Mouse (Mus musculus) testis, postnatal 10 days (tissue): Measurements from ENCODE around the gene Tenm4.

Experiments used
- DNase-seq: peaks from one replicate; pipeline ENCODE4 v3.0.0; 2021; ENCODE audit warnings: low spot score

The Tenm4 gene

DNA sequence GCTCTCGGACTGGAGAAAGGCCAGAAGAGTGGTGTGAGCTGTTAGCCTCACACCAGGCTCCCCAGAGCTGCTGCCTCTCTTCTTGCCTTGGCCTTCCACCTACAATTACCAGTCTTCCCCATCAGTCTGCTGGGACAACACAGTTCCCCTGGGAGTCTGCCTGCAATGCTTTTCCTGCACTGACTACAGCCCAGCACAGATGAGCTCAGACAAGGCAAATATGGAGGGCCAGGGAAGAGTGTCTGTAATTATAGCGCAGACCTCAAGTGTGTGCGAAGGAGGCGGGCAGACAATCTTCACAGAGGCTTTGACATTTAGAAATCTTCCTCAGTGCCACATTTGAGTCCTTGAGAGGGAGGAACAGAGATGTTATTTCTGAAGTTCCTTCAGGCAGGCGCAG is 509.4 kb downstream of the Tenm4 start:
- DNase-seq, result no peak

DNA sequence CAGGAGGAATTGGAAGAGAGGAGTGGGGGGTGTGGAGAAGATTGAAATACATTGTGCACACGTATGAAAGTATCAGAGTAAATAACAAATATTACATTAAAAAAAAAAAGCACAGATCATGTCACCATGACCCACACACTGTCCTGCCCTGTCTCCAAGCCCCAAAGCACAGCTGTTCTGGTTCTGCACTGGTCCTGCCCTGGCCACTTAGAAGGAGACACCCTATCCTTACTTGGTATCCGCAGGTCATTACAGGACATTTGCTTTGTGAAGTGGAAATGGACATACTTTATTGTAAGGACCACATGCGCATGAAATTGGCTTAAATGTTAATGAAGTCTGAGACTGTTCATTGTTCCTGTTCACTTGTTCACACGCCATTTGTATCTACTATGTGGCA is 510.8 kb downstream of the Tenm4 start:
- DNase-seq, result no peak

DNA sequence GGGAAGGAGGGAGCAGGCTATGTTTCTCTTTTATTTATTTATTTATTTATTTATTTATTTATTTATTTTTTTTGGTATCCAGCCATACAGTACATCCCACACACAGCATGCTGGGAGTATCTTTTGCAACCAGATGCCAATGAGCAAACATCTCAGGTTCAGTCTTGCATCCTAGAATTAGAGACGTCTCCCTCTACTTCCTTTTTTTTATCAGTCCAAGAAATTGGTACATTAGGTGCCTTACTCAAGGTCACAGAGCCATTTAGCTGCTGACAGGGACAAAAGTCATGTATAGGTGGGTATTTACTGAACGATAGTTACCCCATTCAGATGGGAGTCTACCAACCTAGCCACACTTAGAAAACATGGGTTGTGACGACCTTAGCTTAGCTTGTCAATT is 517.1 kb downstream of the Tenm4 start:
- DNase-seq, result no peak

DNA sequence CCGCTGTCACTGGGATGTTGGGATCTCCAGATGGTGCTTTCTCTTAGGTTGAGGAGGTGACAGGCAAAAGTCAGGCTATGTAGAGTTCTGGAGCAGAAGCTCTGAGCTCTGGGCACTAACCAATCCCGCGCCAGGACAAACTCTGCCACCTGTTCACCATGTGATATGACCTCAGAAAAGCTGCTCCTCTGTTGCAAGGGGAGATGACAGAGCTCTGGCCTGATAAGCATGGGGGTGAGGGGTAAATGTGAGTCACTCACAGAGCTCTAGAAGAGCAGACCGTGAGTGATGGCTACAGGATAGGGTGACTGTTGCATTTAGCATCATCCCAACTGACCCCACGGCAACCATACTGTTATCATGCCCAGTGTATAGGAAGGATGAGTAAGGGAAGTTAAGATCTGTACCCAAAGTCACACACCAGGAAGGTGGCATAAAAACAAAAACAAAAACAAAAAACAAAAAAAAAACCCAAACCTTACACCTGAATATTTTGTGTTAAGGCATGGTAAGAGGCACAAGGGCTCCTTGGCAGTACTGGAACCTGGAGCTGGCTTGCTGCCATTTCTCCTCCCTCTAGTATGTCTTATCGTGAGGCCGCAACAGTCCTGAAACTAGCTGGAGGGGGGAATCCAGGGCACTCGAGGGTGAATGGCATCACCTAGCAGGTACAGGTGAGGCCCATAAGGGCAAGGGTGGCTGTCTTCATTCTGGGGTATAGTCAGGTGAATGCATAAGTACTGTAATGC is 530.2 kb downstream of the Tenm4 start:
- no peak for DNase-seq

DNA sequence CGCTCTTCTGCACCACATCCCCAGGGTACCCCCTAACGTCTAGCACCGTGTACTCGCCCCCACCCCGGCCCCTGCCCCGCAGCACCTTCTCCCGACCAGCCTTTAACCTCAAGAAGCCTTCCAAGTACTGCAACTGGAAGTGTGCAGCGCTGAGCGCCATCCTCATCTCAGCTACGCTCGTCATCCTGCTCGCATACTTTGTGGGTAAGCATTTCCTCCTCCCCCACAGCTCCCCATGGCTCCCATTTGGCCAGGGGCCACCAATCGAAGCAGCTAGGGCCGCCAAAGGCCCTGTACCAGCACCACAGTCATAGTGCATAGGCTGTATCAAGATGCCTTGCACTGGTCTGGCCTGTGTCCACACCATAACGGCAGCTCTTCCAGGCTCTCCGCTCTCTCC is 532.9 kb downstream of the Tenm4 start:
- no peak for DNase-seq

DNA sequence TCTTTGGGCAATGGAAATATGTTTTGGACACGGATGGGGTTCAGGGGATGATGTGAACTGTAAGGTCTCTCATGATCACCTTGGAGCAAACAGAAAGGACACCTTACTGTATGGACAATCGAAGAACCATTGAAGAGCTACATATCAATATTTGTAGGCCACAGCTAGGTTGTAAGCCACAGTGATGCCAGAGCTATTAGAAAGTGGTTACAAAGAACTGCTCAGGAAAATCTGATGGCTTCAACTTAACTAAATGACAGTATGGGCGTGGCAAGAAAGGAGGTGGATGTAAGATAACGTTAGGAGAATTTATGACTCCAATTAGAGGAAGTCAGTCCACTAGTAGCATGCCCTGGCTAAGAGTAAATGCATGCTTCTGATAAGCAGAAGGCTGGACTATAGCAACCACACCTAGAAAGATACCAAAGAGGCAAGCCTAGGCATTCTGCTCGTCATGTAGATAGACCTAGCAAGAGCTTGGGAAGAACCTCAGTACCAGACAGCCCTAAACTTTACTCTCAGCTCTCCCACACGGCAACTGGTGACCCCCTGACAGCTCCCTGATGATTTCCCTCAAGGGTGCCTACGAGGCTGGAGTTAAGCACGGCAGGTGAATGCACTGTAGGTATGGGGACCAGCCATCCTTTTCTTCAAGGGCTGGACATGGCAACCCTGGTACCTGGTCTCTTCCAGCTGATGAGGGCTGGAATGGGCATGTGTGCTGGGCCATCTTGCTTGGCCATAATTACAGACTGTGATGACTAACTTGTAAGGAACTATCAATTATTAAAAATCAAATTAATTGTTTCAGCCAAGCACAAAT is 534.5 kb downstream of the Tenm4 start:
- no peak for DNase-seq

DNA sequence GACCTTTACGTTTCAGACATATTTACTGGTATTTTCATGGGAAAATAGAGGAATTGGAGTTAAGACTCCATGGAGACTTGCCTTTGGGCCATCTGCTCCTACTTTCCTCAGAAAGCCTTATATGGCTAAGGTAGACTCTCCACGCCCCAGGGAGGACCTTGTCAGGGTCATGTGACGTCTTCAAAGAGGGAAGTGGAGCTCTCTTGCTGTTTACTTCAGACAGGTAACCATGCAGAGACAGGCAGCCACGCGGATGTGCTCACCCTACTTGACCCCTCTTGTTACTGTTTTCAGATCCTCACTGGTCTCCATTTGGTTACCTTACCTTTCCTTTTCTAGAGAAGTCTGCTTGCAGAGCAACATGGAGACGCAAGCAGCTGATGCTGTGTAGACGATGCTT is 535.5 kb downstream of the Tenm4 start:
- no peak for DNase-seq

DNA sequence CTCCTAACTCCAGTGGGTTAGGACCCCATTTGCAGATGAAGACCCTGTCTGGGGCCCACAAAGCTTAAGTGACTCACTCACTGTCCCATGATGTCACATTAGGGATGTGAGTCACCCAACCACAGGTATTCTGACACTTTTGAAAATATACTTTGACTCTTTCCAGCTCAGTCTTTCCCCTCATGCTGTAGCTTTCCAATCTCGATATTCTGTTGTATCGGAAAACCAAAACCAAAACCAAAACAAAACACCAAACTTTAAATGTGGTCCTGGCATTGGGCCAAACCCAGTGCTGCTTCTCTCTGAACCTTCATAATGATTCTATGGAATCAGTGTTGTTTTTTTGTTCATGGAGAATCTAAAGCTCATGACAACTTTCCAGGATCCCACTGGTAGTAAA is 536.1 kb downstream of the Tenm4 start:
- no peak for DNase-seq

DNA sequence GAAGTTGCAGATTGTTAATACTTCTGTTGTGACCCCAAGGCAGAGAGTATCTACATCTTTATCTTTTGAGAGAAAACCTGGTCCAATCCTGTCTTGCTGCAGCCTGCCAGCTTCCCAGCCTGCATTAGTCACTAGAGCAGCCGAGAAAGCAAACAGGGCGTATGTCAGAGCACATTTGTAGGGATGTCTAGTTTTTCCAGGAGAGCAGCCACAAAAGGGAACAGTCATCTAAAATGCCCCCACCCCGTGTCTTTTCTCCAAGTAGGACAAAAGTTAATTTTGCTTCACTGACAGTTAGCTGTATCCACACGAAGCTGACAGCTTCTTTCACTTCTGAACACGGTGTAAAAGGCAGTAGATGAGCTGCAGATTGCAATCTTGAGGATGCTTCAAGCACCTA is 537.0 kb downstream of the Tenm4 start:
- no peak for DNase-seq

DNA sequence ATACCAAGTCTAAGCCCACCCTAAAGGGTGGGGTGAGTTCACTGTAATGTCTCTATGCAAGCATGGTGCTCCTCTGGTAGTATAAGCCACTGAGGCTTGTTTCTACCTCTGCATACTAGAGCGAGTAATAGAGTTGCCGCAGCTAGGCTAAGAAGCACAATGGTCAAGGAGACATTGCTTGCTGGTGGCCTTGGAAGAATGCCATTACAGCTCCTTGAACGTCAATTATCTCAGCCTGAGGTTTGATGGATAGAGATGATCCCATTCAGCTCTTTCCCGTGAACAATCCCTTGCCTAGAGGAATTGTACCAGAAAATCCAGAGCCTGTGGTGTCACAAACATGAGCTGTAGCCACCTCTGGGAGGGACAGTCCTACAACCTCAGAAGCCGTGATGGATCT is 537.5 kb downstream of the Tenm4 start:
- DNase-seq, result no peak

DNA sequence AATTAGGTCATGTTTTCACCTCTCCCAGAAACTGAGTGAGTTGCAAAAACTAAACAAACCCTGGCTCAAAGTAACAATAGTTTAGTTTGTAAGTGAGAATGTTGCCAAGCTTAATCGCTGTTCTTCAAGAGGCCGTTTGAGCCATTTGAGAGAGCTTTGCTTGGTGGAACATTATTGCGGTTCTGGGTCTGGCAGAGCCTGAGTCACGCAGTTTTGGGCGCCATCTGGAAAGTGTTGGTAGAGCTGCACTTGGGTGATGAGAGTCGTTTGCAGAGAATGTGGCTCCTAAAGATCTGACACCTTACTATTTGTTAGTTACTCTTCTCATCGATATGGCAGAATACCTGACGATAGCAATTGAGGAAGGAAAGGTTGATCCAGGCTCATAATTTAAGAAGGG is 537.9 kb downstream of the Tenm4 start:
- DNase-seq, result no peak

DNA sequence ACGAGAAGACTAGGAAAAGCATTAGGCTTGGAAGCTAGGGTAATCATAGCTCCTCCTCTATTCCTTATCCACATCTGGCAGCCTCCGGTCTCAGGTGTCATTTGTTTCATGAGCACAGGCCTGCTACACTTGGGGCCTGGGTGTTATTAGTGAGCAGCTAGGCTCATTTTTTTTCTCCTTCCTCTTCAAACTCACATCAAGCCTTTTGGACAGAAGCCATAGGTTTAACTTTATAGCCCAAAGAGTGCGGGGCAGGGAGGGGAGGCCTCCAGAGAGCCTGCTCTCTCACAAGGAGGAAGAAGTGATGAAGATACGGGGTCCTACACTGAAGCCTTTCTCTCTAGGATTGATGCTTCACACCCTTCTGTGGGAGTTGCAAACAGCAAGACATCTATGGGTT is 538.8 kb downstream of the Tenm4 start:
- DNase-seq, result no peak

DNA sequence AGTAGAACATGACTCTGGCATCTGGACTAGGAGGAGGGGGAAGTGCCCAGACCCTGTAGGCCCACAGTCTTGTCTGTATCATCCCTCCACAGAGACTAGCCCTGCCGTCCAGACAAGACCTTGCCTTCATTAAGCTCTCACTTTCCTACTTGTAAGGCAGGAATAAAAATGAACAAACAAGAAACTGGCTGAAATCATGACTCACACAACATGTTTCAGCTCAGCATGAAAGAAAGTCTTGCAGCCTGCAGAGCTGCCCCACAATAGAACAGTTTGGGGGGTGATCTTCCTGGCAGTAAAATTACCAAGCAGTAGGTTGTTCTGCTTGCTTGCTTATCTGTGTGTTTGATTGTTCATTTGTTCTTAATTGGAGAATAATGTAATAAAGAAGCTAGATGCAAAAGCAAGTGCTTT is 539.6 kb downstream of the Tenm4 start:
- DNase-seq, result no peak

DNA sequence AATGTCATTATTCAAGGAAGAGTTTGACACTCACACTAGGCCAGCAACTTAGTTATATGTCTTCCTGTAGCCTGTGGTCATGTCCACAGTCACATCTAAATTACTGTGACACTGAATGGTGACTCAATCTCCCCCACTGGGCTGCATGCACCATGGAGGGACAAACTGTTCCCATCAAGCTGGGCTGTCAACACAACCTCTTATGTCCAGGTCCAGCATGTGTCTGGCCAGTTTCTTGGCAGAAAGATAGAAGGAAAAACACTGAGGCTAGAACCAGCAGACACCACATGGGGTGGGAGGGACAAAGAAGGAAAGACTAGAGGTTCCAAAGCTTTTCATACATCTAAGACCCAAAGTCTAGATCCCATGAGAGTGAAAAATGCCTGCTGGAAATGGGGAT is 541.8 kb downstream of the Tenm4 start:
- DNase-seq, result no peak

DNA sequence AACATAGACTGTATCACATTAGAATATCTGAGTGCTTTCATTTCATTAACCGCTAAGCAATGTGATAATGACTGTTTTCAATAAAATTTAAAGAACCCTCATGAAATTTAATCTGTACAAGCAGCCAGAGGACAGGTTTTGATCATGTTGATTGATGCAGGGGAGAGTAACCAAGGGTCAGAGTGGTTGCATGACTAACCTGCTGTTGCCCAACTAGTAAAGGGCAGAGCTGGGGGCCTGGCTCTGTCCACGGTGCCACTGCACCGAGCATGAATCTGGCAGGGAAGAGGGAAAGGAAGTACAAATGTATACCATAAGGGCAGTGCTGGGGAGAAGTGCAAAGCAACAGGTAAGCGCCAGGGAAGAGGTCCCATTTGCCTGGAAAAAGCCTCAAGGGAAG is 545.9 kb downstream of the Tenm4 start:
- no peak for DNase-seq

DNA sequence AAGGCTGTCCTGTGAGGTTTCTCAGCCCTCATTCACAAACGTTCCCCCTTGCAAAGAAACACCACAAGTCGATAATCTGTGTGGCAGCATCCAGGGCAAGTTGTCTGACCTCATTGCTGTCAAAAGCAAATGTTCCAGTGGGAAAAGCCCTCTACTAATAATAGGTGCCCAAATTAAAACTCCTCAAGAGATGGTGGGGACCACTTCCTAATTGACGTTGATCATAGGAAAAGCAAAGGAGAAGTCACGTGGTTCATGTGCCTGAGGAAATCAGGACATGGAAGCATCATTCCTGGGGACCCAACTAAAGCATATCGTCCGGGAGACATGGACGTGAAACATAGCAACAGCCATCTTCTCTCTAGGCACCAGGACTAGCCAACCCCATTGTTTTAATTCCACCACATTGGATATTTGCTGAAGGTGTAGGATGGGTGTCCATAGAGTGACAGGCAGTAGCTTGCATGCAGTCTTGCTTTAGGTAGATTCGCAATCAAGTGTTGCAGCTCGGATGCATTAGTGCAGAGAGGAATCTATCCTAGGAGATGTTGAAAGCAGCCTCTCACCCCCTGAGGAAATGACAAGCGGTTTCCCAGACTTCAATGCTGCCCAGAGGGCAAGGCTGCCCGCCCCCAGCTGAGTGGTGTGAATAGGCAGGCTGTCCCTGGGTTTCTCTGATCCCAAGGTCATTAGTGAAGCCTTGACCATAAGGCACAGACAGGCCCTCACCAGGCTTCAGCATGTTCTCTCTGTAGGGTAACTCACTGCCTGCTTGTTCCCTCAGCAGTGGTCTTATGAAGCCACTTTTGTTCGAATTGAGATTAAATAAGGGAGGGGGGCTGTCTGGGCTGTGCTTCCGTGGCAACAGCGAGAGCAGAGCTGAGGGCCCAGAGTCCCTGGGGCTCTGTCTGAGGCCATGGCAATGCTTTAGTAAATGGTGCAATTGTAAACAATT is 547.4 kb downstream of the Tenm4 start:
- no peak for DNase-seq

DNA sequence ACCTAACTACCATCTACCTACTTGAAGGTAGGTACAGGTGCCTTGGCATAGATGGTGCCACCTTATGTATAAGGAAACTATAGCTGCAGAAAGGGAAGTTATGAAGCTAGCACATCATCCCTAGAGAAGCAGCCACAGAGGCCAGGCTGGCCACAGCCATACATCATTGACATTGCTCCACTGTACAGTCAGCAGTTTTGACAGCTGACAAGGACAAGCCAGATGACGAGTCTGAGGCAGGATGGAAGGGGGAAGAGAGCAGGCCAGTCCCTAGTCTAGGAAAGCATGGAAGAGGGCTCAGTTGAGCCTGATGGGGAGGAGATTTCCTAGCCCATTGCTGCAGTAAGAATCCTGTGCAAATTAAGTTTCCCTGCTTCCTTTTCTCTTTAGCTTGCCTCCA is 548.9 kb downstream of the Tenm4 start:
- no peak for DNase-seq

DNA sequence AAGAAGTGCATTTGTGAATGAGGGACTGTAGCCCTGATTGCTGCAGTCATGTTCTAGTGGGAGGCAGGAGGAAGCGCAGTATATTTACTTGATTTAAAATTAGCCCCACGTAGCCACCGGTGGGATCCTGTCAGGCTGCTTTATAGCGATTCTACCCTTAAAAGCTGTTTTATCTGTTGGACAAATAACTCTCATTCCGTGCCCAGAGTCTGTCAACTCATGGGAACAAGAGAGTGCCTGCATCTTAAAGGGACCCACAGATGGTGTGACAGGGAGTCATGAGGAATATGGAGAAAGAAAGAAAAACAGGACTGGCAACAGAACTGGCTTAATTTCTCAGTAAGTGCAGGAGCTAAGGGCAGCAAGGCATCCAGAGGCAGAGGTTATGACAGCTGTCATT is 549.4 kb downstream of the Tenm4 start:
- DNase-seq, result no peak

DNA sequence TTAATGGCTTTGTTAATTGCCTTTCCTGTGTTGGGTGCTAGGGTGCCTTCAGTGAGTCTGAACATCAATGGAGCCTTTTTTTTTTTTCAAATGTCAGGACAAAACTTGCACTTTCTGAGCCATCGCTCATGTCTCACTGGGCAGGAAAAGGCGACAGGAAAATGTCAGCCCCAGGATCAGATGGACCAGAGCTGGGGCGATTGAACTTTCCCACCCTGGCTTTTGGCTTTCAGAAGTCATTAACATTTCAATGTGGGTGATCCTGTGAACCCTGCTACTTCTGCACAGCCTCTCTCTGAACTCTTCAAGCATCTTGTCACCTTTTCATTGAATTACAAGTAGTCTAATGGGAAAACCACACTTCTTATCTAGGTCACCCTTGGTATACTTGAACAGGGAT is 551.8 kb downstream of the Tenm4 start:
- DNase-seq, result no peak

DNA sequence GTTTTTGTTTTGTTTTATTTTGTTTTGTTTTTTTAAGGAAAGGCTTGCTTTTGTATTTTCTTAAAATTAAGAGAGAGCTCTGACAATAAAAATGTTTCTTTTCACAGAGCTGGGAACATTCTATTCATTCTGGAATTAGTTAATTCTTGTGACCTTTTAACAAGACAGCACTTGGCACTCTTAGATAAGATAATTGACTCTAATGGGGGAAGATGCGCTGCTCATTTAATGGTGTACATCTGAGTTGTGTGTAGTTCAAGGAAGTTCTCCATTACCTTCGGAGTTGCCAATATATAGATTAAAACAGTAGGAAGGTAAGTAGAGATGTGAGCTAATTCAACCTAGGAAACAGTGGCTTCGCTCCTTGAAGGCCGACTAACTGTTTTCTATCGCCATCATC is 554.6 kb downstream of the Tenm4 start:
- no peak for DNase-seq

DNA sequence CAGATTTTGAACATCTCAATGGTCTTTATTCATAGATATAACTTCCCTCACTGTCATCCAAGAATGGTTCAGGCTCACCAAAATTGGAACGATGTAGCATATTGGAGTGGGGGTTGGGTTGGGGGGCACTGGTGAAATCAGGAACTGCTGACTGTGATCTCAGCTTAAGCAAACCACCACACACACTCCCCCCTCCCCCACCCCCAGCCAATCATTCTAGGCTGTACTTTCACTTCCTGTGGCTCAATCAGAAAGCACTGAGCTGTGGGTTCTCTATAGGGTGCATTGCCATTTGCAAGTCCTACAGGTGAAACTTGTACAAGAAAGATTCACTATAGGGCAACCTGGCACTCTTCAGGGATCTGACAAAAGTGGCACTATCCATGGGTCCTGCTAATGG is 559.3 kb downstream of the Tenm4 start:
- no peak for DNase-seq

DNA sequence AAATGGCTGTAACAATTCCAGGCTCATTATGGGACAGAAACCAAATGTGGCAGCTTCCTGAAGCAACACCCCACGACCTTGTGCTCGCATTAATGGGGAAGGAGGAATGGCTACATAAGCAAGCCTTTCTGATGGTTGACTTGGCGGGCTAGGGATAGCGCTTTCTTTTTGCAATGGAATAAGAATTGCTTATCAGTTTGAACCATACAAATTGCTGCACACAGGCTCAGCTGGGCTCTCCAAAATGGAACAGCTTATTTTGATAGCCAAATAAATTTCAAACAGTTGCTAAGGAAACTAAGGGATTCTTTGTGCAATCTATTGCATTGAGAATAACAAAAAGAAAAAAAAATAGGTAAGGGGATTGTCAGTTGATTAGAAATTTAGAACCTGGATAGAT is 560.9 kb downstream of the Tenm4 start:
- no peak for DNase-seq
